Mouse (Mus musculus) testis, postnatal 10 days (tissue): ENCODE measurements around the gene Zc2hc1c.
A peak's percentile ranks its signal among the peaks of the same experiment; 100 is the strongest.
"Not testable (repeated sequence)": the region's sequence is repeated elsewhere in the genome, so short reads cannot be mapped to it uniquely, and the experiment has no call there.

Source experiments
- DNase-seq: peaks from one replicate; pipeline ENCODE4 v3.0.0; 2021; ENCODE audit warnings: low spot score

Gene Zc2hc1c

GRCm38 (mm10) chr12:85288486-85289156, at the start of gene Zc2hc1c:
TSS of gene Zc2hc1c (plus strand) at chr12:85288591.
- DNase-seq: peak; percentile 92

- no peak for DNase-seq
These were observed 36.3 kb upstream of the Zc2hc1c start for GRCm38 (mm10) chr12:85252083-85252482.

GRCm38 (mm10) chr12:85256074-85256751, 32.2 kb upstream of the Zc2hc1c start:
- no peak for DNase-seq

GRCm38 (mm10) chr12:85257008-85257639, 31.3 kb upstream of the Zc2hc1c start:
- no peak for DNase-seq

GRCm38 (mm10) chr12:85262489-85262888, 25.9 kb upstream of the Zc2hc1c start:
- DNase-seq: no peak

- no peak for DNase-seq
These were observed 25.2 kb upstream of the Zc2hc1c start for GRCm38 (mm10) chr12:85263190-85263589.

GRCm38 (mm10) chr12:85264531-85264930, 23.9 kb upstream of the Zc2hc1c start:
- DNase-seq: no peak

GRCm38 (mm10) chr12:85264940-85265339, 23.5 kb upstream of the Zc2hc1c start:
- no peak for DNase-seq

GRCm38 (mm10) chr12:85266248-85266647, 22.1 kb upstream of the Zc2hc1c start:
- DNase-seq: no peak

GRCm38 (mm10) chr12:85269821-85270220, 18.6 kb upstream of the Zc2hc1c start:
- DNase-seq: no peak

GRCm38 (mm10) chr12:85270319-85270718, 18.1 kb upstream of the Zc2hc1c start, which contains the start of gene Mlh3:
TSS of gene Mlh3 (minus strand) at chr12:85270599.
- DNase-seq: peak; percentile 83

- no peak for DNase-seq
These were observed 17.1 kb upstream of the Zc2hc1c start for GRCm38 (mm10) chr12:85271132-85271842.

GRCm38 (mm10) chr12:85271843-85272206, 16.6 kb upstream of the Zc2hc1c start:
- DNase-seq: no peak

GRCm38 (mm10) chr12:85273508-85273907, 14.9 kb upstream of the Zc2hc1c start:
- no peak for DNase-seq

GRCm38 (mm10) chr12:85276273-85276672, 12.1 kb upstream of the Zc2hc1c start:
- DNase-seq: no peak

- DNase-seq: no peak
These were observed 9.5 kb upstream of the Zc2hc1c start for GRCm38 (mm10) chr12:85278919-85279318.

- DNase-seq: no peak
These were observed 8.9 kb upstream of the Zc2hc1c start for GRCm38 (mm10) chr12:85279396-85280080.

GRCm38 (mm10) chr12:85280105-85280844, 8.1 kb upstream of the Zc2hc1c start:
- DNase-seq: peak; percentile 97

GRCm38 (mm10) chr12:85280845-85281651, 7.3 kb upstream of the Zc2hc1c start:
- no peak for DNase-seq

GRCm38 (mm10) chr12:85281756-85282155, 6.6 kb upstream of the Zc2hc1c start:
- DNase-seq: not testable (repeated sequence)
